Mouse (Mus musculus) left cerebral cortex, adult 8-10 months (tissue): ENCODE results near the gene Patj. TPM values are rescaled to one million over a fixed set of nuclear protein-coding genes. Genes with fewer than 3 reads are reported as not detected.

Experiments
- DNase-seq, 2 experiments: peaks; one replicate each; pipeline ENCODE4 v3.0.0; 2022; ENCODE audit warnings: low spot score in 2 of 2
- total RNA-seq, 4 experiments: library from RNA; stranded (reverse); gene quantifications; 2 replicates each; pipeline ENCODE4 v1.2.4; 2022

Gene Patj
- total RNA-seq, 4 experiments from 2014 or later, result 11.8 to 20.9 (median 16.6) TPM

GRCm38 (mm10) chr4:98508471-98509271, 113.1 kb downstream of the Patj start:
- no peak for DNase-seq

DNA sequence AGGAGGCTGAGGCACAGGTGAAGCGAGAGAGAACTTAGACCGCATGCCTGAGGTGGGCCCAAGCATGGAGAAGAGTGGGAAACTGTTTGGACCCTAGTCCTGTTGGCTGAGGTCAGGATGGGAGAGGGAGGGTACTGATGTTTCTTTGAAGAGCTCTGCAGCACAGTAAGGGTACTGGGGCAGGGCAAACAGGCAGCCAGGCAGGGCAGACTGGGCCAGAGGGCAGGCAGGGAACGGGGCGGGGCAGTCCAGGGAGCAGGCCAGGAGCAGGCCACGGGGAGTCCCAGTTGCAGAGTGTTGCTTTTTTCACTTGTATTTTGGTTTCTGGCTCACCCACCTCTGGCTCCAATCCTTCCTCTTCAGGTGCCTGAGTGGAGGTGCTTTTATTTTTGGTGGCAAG, 114.4 kb downstream of the Patj start:
- no peak for DNase-seq

GRCm38 (mm10) chr4:98511296-98511695, 115.7 kb downstream of the Patj start:
- no peak for DNase-seq

DNA sequence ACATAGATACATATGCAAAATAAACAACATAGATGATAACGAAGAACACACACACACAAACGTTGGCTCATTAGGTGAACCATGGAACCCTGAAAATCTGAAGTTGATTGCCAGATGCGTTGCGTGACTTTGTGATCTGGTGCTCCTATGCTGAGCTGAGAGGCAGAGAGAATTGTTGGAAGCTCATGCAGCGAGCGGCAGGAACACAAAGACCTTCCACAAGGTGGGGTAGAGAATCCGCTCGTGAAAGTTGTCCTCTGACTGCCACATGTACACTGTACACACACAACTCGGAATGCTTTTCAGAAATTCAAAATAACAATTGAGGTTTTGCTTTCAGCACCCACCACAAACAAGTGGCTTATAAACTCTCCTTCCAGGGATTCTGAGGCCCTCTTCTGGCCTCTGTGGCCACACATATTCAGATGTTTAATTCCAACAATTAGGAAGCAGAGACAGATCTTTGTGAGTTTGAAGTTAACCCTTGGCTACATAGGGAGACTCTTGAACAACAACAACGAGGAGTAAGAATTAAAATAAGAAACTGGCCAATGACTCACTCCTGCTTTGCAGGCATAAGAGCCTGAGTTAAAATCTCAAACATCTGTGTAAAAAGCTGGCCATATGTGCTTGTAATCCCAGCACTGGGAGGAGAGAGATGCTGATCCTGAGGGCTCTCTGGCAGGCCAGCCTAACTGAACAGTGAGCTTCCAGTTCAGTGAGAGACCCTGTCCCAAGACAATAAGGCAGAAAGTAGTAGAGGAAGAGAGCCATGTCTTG, 116.6 kb downstream of the Patj start:
- DNase-seq, result no peak

GRCm38 (mm10) chr4:98520492-98520891, 124.9 kb downstream of the Patj start:
- DNase-seq, result no peak

DNA sequence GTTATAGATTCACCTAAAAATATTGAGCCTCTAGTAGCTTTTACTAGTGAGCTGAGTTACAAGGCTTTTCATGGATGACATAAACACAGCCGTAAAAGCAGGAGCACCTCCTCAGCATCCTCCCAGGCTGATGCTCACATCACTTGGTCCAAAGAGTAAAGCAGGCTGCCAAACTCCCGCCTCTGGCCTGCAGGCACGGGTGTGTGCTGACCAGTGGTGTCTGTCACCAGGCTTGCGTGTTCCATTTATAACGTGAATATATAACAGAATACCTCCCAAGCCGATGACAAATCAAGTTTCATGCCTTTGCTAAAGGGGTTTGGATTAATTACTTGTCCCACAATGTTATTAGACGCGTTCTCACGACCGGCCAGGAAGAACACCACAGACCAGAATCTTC, 128.9 kb downstream of the Patj start:
- no peak for DNase-seq

DNA sequence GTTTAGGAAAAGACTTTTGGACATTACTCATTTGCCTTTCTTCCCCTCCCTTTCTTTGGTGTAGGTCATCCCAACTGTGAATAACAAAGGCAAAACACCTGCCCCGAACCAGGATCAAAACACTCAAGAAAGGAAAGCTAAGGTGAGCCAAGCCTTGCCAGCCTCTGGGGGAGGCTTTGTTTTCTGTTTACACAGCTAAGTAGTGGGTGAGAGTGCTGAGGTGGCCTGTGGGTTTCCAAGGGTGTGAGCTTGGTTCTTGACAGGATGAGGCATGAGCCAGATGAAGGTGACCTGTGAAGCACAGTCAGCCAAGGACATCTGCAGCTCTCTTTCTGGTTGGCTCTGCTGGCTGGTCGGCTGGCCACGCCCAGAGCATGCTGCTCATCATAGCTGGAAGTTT, 139.9 kb downstream of the Patj start:
- DNase-seq, result no peak

DNA sequence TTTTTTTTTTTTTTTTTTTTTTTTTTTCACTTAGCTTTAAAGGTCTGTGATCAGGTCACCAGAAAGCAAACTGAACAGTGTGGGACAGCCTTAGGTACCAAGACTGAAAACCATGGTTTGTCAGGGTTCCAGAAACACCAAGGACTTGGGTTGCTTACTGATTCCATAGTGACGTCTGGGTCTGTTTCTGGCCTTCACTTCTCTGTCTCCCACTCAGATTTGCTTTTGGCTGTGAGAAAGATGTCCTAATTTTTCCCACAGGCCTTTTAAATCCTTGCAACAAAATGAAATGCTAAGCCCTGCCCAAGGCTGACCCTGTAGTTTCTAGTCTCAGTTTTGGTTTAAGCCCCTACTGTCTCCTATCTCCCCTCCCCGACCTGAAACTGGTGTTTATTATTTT, 146.0 kb downstream of the Patj start:
- DNase-seq, result peak in 1 of 2 experiments; percentile 20

- peak in 1 of 2 experiments; percentile 43 for DNase-seq
Measured at GRCm38 (mm10) chr4:98543001-98543400, 147.4 kb downstream of the Patj start.

DNA sequence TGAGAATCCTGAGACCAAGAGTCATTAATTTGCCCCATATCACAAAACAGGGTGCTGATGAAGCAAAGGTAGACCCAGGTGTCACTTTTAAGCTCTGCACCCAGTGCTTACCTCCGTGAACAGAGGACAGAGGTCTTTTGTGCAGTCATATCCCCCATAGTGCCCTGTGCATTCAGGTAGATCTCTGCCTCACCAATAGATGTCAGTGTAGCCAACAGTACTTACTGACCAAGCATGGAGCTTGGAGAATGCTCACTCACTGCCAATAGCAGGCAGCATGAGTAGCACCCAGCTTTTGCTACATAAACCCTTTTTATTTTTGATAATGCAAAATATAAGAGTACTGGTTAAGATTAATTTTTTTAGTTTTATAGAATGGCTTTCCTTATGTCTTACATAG, 149.8 kb downstream of the Patj start:
- DNase-seq, result no peak

GRCm38 (mm10) chr4:98546456-98547176, 151.0 kb downstream of the Patj start:
- DNase-seq, result no peak

- no peak for DNase-seq
Measured at GRCm38 (mm10) chr4:98549491-98549890, 153.9 kb downstream of the Patj start.

DNA sequence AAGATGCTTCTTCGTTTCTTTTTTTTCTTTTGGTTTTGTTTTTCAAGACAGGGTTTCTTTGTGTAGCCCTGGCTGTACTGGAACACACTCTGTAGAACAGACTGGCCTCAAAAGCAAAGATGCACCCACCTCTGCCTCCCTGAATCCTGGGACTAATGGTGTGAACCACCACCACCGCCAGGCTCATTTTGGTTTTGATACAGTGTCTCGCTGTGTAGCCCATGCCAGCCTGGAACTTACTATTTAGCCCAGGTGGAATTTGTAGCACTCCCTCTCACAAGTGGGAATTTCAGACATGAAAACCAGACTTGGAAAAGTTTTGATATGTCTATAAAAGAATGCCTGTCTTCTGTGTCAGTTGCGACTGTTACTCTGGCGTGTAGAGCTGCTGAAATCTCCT, 154.5 kb downstream of the Patj start:
- DNase-seq, result no peak

DNA sequence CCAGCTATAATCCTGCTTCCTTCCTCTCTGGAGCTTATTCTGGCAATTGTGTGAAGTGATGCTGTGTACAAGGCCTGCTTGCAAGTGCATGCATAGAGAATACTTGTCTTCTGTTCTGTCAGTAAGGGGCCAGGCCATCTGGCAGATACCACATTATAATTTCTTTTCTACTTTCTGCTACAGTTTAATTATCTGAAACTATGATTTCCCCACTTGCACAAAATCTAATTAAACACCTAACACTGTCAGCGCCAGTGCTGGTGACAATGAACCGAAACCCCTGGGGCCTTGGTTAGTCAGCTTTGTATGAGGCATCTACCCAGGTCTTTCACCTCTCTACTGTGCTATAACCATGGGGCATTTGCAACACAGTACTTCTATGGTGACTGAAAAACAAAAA, 160.1 kb downstream of the Patj start:
- DNase-seq, result no peak

DNA sequence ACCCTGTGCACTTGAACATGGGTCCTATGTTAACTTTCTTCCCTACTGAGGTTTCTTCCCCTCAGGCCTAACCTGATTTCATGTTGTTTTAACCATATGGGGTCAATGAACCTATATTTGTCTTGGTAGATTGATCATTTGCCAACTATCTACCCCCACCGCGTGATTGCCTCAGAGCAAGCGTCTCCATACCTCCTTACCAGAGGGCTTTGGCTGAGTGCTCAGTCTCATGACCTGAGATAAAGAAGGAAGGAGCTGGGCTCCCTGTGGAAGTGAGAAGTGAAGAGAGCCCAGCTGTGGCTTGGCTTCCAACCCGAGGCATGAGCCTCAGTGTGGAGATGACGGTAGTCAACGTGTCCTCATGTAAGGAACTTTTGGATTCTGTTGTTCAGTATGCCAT, 160.9 kb downstream of the Patj start:
- no peak for DNase-seq

- no peak for DNase-seq
Measured at GRCm38 (mm10) chr4:98557192-98557591, 161.6 kb downstream of the Patj start.

DNA sequence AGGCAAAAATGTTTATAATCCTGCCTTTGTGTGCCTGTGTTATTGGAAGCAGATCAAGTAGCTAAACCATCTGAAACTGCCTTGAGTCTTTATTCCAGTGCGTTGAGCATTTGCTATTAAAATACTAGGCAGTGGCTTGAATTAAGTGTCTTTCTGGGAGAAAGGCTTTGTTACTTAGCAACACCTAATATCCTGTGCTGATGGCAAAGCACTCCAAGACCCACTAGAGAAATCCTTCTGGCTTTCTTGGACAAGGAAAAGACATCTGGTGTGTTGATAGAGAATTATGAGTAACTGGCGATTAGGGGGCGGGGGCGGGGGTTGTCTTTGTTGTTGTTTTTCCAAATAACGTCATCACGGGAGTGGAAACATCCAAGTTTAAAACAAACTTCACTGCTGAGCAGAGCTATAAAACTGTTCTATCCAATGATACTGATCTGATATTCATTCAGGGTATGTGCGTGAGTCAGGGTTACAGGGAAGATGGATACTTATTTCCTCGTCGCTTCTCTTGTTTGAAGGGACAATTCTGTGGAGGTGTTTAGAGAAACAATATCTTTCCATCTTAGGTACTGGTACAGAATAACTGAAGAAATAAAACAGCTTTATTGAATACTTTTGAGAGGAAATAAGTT, 164.7 kb downstream of the Patj start:
- no peak for DNase-seq

DNA sequence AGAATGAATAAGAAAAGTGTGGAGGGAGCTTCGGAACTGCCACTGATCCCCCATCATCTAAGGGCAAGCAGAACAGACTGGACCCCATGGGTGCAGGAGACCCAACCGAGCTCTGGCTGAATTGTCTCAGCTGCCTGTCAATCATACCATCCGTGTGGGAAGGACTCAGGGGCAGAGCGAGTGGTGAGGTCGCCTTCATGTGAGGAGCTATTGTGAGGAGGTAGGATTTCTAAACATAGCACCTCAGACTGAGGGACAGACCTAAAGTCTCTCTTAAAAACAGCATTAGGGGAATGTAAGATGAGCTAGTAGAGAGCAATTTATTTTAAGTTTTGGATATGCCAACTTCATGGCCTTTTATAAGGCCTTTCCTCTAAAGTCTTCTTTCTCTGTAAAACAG, 167.5 kb downstream of the Patj start:
- DNase-seq, result no peak

DNA sequence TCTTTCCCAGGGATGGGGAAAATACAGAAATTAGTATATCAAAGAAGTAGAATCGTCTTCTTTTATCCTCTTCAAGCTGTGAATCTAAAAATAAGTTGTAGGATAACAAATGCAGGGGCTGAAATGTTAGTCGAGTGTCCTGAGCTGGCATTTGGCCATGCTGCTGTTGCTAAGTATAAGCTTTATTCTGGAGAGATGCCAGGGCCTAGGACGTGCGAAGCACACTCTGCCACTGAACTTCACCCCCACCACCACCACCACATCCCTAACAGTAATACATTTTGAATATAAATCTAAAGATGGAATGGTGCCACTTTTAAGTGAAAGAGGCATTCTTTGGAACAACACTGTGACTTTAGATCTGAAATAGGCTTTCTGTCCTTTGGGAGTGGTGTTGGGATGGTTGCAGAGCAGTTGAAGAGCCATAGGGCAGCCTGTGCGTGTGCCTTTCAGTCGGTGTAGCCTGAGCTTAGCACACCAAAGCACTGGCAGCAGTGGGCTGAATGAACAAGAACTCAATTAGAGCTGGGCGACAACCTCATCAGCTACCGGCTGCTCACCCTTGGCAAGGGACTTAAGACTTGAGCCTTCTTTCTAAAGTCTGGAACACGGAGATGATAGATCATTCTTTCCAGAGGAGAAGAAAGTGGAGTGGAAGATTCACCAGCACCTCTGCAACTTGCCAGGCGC, 168.1 kb downstream of the Patj start:
- no peak for DNase-seq

DNA sequence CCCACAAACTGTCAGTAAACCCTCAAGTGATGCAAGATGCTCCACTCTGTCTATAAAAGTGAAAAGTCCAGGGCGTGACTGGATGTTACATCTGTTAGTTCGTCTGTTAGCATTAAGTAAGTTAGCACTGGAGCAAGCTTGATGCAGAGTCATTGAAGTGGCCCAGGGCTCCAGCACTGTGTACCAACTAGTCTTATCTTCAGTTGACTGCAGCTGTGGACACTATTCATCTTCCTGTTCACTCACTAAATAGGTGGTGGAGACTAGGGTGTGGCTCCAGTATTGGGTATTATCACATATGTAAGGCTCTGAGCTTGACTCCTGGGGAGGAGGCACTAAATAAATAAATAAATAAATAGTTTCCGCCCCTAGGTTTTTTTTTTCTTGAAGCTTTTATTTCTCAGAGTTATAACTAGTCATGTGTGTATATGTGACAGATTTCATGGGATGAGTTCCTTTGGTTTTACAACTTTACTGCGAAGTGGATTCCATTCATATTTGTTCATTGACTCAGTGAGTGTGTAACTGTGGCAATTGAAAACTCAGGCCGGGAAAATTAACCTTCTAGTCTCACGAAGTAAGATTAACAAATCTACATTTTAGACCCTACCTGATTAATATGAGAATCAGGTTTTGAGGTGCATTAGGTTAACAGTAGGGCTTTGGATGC, 168.7 kb downstream of the Patj start:
- DNase-seq, result no peak
